Mouse (Mus musculus): Measurements from ENCODE around the gene Tex21. TPM values are rescaled to one million over a fixed set of nuclear protein-coding genes. Genes with fewer than 3 reads are reported as not detected.

Tex21 gene
- total and polyA plus RNA-seq, 3 experiments: not detected

- H3K27me3 ChIP-seq (ENCODE audit: control insufficient read depth, insufficient read depth, low read length): no peaks in the 10 kb centered on the region
- intact Hi-C loops (cut with DNase I): no loop called here
- H3K27ac ChIP-seq: no peak overlapping the region
- H3K36me3 ChIP-seq (ENCODE audit: control insufficient read depth, insufficient read depth, low read length): no peaks in the 10 kb centered on the region
- H3K9ac ChIP-seq (ENCODE audit: low read depth, low read length): no peak overlapping the region
- WGBS: 95% methylated on average over 6 of the region's 6 CpGs
- H3K79me2 ChIP-seq (replicated peaks; ENCODE audit: control insufficient read depth, insufficient read depth, low read length): no peaks in the 10 kb centered on the region
- no peaks in the 10 kb centered on the region for H3K4me1 ChIP-seq (ENCODE audit: control insufficient read depth, insufficient read depth, low read length)
- no peak for TF ChIP-seq POLR2A (IDR thresholded peaks at IDR 0.05; ENCODE audit: insufficient read depth, low read depth, low read length)
- no peak for TF ChIP-seq CTCF (IDR thresholded peaks at IDR 0.05)
- no peak for TF ChIP-seq EP300 (IDR thresholded peaks at IDR 0.05; ENCODE audit: insufficient read depth, low read depth, low read length)
- no peak overlapping the region for H3K4me3 ChIP-seq
- DNase-seq: no peak
Measured at GRCm38 (mm10) chr12:76285418-76285817, 38.9 kb upstream of the Tex21 start.

GRCm38 (mm10) chr12:76282532-76283173 is 36.1 kb upstream of the Tex21 start:
- Histone ChIP-seq H3K27me3 (ENCODE audit: control insufficient read depth, insufficient read depth, low read length) (no peaks in the 10 kb centered on the region), H3K27ac (no peak overlapping the region), H3K9ac (ENCODE audit: low read depth, low read length) (no peak overlapping the region), H3K79me2 (replicated peaks; ENCODE audit: control insufficient read depth, insufficient read depth, low read length) (no peaks in the 10 kb centered on the region), H3K36me3 (ENCODE audit: control insufficient read depth, insufficient read depth, low read length) (no peaks in the 10 kb centered on the region), H3K4me3 (no peak overlapping the region), H3K4me1 (ENCODE audit: control insufficient read depth, insufficient read depth, low read length) (no peaks in the 10 kb centered on the region)
- DNase-seq: no peak
- no peak for TF ChIP-seq POLR2A (IDR thresholded peaks at IDR 0.05; ENCODE audit: insufficient read depth, low read depth, low read length)
- TF ChIP-seq CTCF (IDR thresholded peaks at IDR 0.05): no peak
- TF ChIP-seq EP300 (IDR thresholded peaks at IDR 0.05; ENCODE audit: insufficient read depth, low read depth, low read length): no peak
- WGBS: 90% methylated on average over 17 of the region's 17 CpGs
- intact Hi-C loops (cut with DNase I): no loop called here

- 30% methylated on average over 4 of the region's 4 CpGs for WGBS
- Histone ChIP-seq H3K27ac (no peak overlapping the region), H3K9ac (ENCODE audit: low read depth, low read length) (no peak overlapping the region), H3K27me3 (ENCODE audit: control insufficient read depth, insufficient read depth, low read length) (no peaks in the 10 kb centered on the region), H3K36me3 (ENCODE audit: control insufficient read depth, insufficient read depth, low read length) (no peaks in the 10 kb centered on the region), H3K4me3 (no peak overlapping the region), H3K4me1 (ENCODE audit: control insufficient read depth, insufficient read depth, low read length) (no peaks in the 10 kb centered on the region), H3K79me2 (replicated peaks; ENCODE audit: control insufficient read depth, insufficient read depth, low read length) (no peaks in the 10 kb centered on the region)
- DNase-seq: no peak
- TF ChIP-seq POLR2A (IDR thresholded peaks at IDR 0.05; ENCODE audit: insufficient read depth, low read depth, low read length) (no peak), EP300 (IDR thresholded peaks at IDR 0.05; ENCODE audit: insufficient read depth, low read depth, low read length) (no peak), CTCF (IDR thresholded peaks at IDR 0.05) (no peak)
- intact Hi-C loops (cut with DNase I): no loop called here
Measured at GRCm38 (mm10) chr12:76282132-76282531, 35.6 kb upstream of the Tex21 start.

GRCm38 (mm10) chr12:76281111-76281660 is 34.6 kb upstream of the Tex21 start:
- no peak for DNase-seq
- no peak overlapping the region for H3K27ac ChIP-seq
- H3K79me2 ChIP-seq (replicated peaks; ENCODE audit: control insufficient read depth, insufficient read depth, low read length): no peaks in the 10 kb centered on the region
- H3K9ac ChIP-seq (ENCODE audit: low read depth, low read length): no peak overlapping the region
- intact Hi-C loops (cut with DNase I): no loop called here
- no peak for TF ChIP-seq POLR2A (IDR thresholded peaks at IDR 0.05; ENCODE audit: insufficient read depth, low read depth, low read length)
- TF ChIP-seq EP300 (IDR thresholded peaks at IDR 0.05; ENCODE audit: insufficient read depth, low read depth, low read length): no peak
- no peak for TF ChIP-seq CTCF (IDR thresholded peaks at IDR 0.05)
- no peaks in the 10 kb centered on the region for H3K27me3 ChIP-seq (ENCODE audit: control insufficient read depth, insufficient read depth, low read length)
- 79% methylated on average over 2 of the region's 2 CpGs for WGBS
- H3K4me3 ChIP-seq: no peak overlapping the region
- H3K4me1 ChIP-seq (ENCODE audit: control insufficient read depth, insufficient read depth, low read length): no peaks in the 10 kb centered on the region
- H3K36me3 ChIP-seq (ENCODE audit: control insufficient read depth, insufficient read depth, low read length): no peaks in the 10 kb centered on the region

- Histone ChIP-seq H3K27ac (no peak overlapping the region), H3K4me1 (ENCODE audit: control insufficient read depth, insufficient read depth, low read length) (no peaks in the 10 kb centered on the region), H3K79me2 (replicated peaks; ENCODE audit: control insufficient read depth, insufficient read depth, low read length) (no peaks in the 10 kb centered on the region), H3K4me3 (no peak overlapping the region), H3K9ac (ENCODE audit: low read depth, low read length) (no peak overlapping the region), H3K36me3 (ENCODE audit: control insufficient read depth, insufficient read depth, low read length) (no peaks in the 10 kb centered on the region), H3K27me3 (ENCODE audit: control insufficient read depth, insufficient read depth, low read length) (no peaks in the 10 kb centered on the region)
- 77% methylated on average over 9 of the region's 9 CpGs for WGBS
- intact Hi-C loops (cut with DNase I): no loop called here
- no peak for TF ChIP-seq CTCF (IDR thresholded peaks at IDR 0.05)
- TF ChIP-seq POLR2A (IDR thresholded peaks at IDR 0.05; ENCODE audit: insufficient read depth, low read depth, low read length): no peak
- TF ChIP-seq EP300 (IDR thresholded peaks at IDR 0.05; ENCODE audit: insufficient read depth, low read depth, low read length): no peak
- DNase-seq: no peak
Measured at GRCm38 (mm10) chr12:76280556-76280955, 34.0 kb upstream of the Tex21 start.

GRCm38 (mm10) chr12:76278209-76278608 is 31.7 kb upstream of the Tex21 start:
- H3K27ac ChIP-seq: no peak overlapping the region
- WGBS: 70% methylated on average over 6 of the region's 6 CpGs
- H3K4me3 ChIP-seq: no peak overlapping the region
- DNase-seq: no peak
- no peaks in the 10 kb centered on the region for H3K27me3 ChIP-seq (ENCODE audit: control insufficient read depth, insufficient read depth, low read length)
- H3K9ac ChIP-seq (ENCODE audit: low read depth, low read length): no peak overlapping the region
- intact Hi-C loops (cut with DNase I): no loop called here
- no peaks in the 10 kb centered on the region for H3K36me3 ChIP-seq (ENCODE audit: control insufficient read depth, insufficient read depth, low read length)
- TF ChIP-seq POLR2A (IDR thresholded peaks at IDR 0.05; ENCODE audit: insufficient read depth, low read depth, low read length) (no peak), CTCF (IDR thresholded peaks at IDR 0.05) (no peak), EP300 (IDR thresholded peaks at IDR 0.05; ENCODE audit: insufficient read depth, low read depth, low read length) (no peak)
- no peaks in the 10 kb centered on the region for H3K4me1 ChIP-seq (ENCODE audit: control insufficient read depth, insufficient read depth, low read length)
- H3K79me2 ChIP-seq (replicated peaks; ENCODE audit: control insufficient read depth, insufficient read depth, low read length): no peaks in the 10 kb centered on the region
